Mouse (Mus musculus) olfactory bulb, adult 2 months (tissue): ENCODE measurements around the gene Gm17359.

Experiments used
- CTCF ChIP-seq: fragments of 200-500 bp; IDR thresholded peaks from 2 replicates; pipeline ENCODE4 v1.5.1; 2012; ENCODE audit warnings: low read depth, mild to moderate bottlenecking, low read length, moderate library complexity; ENCODE audit not compliant: insufficient read depth
- POLR2A ChIP-seq: fragments of 200-500 bp; IDR thresholded peaks from 2 replicates; pipeline ENCODE4 v1.6.1; 2012; ENCODE audit warnings: mild to moderate bottlenecking, low read depth, low read length, moderate library complexity; ENCODE audit not compliant: insufficient read depth

- TF ChIP-seq CTCF (no peak), POLR2A (no peak)
These were observed 98.5 kb downstream of the Gm17359 start for GRCm38 (mm10) chr3:79434985-79435384.
